Mouse (Mus musculus) olfactory bulb, adult 2 months (tissue): Measurements from ENCODE around the gene Nol9. TPM values are rescaled to one million over a fixed set of nuclear protein-coding genes. Genes with fewer than 3 reads are reported as not detected.

Experiments used
- H3K27ac ChIP-seq: fragments of 200-500 bp; 2 replicates; pipeline ENCODE4 v1.5.1; 2012; ENCODE audit warnings: low read depth, low read length; ENCODE audit not compliant: insufficient read depth
- H3K4me1 ChIP-seq: fragments of 200-500 bp; 2 replicates; pipeline ENCODE4 v1.6.1; 2012; ENCODE audit warnings: low read length; ENCODE audit not compliant: control insufficient read depth, insufficient read depth
- H3K4me3 ChIP-seq: fragments of 200-500 bp; 2 replicates; pipeline ENCODE4 v1.5.1; 2012; ENCODE audit warnings: mild to moderate bottlenecking, low read depth, low read length, moderate library complexity; ENCODE audit not compliant: insufficient read depth
- CTCF ChIP-seq: fragments of 200-500 bp; IDR thresholded peaks from 2 replicates; pipeline ENCODE4 v1.5.1; 2012; ENCODE audit warnings: low read depth, mild to moderate bottlenecking, low read length, moderate library complexity; ENCODE audit not compliant: insufficient read depth
- POLR2A ChIP-seq: fragments of 200-500 bp; IDR thresholded peaks from 2 replicates; pipeline ENCODE4 v1.6.1; 2012; ENCODE audit warnings: mild to moderate bottlenecking, low read depth, low read length, moderate library complexity; ENCODE audit not compliant: insufficient read depth
- WGBS: fragments of 180-500 bp; shearing (Covaris S2); methylation state at CpG from one replicate; pipeline ENCODE4 v1.1.7; 2018; 5-methylcytosine and 5-hydroxymethylcytosine counted together
- polyA plus RNA-seq: library from polyadenylated mRNA; stranded (reverse); fragments of >200 nt; gene quantifications from 2 replicates; pipeline ENCODE4 v1.2.4, GENCODE M21; 2012; ENCODE audit warnings: low replicate concordance; ENCODE audit not compliant: missing spikeins, insufficient read depth, insufficient read length

Gene Nol9
- not detected in 2 replicates for polyA plus RNA-seq

DNA sequence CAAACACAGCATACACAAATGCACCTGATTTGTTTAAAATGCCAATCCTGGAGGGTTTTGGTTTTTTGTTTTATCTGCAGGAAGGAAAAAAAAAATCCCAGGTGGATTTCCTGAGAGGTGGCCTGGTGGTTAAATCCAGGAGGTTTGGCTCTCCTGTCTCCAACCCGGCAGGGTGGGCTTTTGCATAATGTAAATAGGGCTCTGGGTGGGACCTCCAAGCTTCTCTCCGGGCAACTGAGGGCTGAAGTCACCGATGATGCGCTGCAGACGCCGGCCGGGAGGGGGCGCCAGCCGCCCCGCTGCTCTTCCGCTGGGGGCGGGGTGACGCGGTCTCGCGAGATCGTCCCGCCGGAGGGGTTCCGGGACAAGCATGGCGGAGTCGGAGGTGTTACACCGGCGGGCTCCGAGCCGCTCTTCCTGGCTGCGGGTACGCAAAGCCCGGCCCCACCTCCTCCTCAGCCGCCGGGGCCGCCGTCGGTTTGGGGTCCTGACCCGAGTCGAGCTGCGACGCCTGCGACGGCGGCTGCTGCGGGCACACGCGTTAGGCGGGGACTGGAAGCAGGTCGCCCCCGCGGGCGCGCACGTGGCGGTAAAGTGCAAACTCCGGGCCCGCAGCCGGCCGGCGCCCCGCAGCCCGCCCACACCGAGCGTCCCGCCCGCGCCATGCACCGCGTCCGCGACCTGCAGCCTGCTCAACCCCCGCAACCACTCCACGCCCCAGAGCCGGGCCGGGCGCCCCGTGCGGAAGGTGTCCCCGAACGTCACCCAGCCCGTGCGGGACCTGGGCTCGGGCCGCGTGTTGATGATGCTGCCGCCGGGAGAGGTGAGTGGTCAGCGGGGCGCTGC is at the start of gene Nol9:
Nol9 (plus strand) TSS at position 337 of the 846 bp plus-strand sequence.
- Histone ChIP-seq H3K27ac (no peak within 1 kb of the TSS), H3K4me1 (peaks cover 14% of the 10 kb centered on the region), H3K4me3 (peak within 1 kb of the TSS; percentile 99)
- TF ChIP-seq POLR2A: peak; percentile 78
- peak; percentile 84 for TF ChIP-seq CTCF
- WGBS: under 1% methylated on average over 86 of the region's 86 CpGs

DNA sequence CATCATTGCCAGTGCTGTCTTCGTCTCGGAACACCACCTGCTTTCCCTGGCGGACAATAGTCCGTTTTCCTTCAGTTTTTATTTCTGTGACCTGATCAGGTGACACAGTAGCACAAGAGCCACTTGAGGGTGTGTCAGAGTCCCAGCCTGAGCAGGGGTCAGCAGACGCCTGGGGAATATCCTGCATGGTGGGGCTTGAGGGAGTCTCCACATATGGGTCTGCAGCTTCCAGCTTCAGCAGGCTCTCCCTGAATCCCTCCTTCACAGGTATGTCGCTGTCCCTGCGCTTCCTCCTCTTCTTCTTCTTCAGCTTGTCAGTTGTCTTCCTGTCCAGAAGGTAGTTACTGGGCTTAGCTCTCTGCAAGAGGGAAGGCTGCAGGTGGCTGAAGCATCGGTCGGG is 47.0 kb upstream of the Nol9 start:
- no peak overlapping the region for H3K27ac ChIP-seq
- no peak for TF ChIP-seq POLR2A
- no peak for TF ChIP-seq CTCF
- WGBS: 92% methylated on average over 9 of the region's 9 CpGs

DNA sequence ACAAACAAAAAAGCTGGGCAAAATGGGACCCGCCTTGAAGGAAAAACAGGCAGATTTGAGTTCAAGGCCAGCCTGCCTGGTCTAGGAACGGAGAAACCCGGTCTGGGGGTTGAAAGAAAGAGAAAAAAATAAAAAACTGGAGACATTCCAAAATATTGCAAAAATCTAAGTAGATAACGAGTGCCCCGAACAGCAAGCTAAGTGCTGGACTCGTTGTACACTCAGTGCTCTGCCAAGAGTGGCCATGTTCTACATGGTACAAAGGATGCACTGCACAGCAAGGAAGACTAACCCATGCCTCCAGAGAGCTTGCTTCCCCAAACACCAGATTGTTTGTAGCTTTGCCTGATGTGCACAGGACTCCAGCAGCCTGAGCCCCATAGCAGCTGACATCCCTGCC is 46.1 kb upstream of the Nol9 start:
- no peak overlapping the region for H3K27ac ChIP-seq
- 76% methylated on average over 6 of the region's 6 CpGs for WGBS
- no peak overlapping the region for H3K4me3 ChIP-seq
- TF ChIP-seq POLR2A (no peak), CTCF (no peak)
- H3K4me1 ChIP-seq: peaks cover 8% of the 10 kb centered on the region

More for the DNA sequence above, 47.0 kb upstream of the Nol9 start:
- no peak overlapping the region for H3K4me3 ChIP-seq
- peaks cover 14% of the 10 kb centered on the region for H3K4me1 ChIP-seq

DNA sequence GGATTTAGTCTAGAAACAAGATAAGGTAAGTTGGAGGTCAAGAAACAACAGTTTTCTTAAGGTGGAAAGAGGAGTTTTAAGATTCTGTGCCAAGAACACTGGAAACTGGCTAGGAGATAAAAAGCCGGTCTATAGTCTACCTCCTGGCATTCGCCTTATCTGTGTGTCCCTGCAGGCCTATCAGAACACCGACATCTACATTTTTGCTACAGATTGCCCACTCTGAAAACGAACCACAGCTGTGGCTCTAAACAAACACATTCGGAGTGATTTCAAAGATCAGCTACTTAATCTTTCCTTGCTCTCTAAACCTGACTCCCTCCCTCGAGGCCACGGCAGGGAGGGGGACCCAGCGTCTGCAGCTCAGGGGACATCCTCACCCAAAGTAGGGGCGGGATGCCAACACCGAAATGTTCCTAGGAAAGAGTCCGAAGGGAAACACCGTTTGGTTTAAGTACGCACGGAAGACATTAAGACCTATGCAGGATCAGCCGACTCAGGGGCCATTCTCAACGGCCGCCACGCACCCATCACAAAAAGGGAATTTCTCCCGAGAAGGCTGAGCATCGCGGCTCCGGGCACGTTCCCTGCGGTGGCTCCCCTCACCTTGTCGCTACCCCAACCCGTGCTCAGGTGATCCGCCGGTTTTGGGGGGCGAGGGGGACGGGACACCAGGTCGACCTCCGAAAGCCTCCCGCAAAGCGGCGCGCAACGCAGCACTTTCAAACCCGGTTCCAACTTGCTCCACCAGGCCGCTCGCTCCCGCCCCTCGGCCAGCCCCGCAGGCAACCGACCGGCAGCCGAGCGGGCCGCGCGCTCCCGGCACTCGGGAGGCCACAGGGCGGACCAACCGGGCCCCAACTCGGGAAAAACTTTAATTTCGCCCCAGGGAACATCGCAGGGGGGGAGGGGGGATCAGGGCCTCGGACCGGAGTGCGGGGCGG is 44.6 kb upstream of the Nol9 start:
- H3K27ac ChIP-seq: no peak overlapping the region
- H3K4me1 ChIP-seq: peaks cover 4% of the 10 kb centered on the region
- peak overlapping the region; percentile 76 for H3K4me3 ChIP-seq
- TF ChIP-seq POLR2A (no peak), CTCF (no peak)
- 3% methylated on average over 61 of the region's 61 CpGs for WGBS

DNA sequence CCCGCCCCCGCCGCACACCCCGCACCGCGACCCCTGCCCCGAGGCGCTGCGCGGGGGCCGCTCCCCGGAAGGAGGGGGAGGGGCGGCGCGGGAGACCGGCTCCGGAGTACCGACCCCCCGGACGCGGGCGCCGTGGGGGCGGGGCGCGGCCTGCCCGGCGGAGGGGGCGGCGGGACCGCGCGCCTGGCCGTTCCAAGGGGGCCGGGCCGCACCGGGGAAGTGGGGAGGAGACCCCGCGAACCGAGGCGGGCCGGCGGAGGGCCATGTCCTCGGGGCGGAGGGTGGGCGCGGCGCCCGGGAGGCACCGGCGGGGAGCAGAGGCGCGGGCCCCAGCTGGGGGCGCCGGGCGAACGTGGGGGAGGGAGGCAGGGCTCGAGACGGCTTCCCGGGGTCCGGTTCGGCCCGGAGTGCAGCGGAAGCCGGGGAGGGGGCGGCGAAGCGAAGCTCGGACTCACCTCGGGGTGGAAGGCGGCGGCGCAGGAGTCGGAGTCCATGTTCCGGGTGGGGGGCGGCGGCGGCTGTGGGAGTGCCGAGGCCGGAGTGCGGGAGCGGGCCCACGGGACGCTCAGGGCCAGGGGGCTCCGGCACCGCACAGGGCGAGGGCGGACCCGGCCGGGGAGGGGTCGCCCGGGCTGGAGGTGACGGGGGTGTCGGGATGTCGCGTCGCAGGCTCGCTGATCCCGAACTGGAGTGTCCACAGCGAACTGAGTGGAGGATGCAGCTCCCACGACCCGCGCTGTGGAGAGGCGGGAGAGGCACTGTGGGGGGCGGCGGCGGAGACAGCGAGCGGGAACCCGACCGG is 43.5 kb upstream of the Nol9 start:
- peak overlapping the region; percentile 76 for H3K4me3 ChIP-seq
- no peak for TF ChIP-seq CTCF
- no peak for TF ChIP-seq POLR2A
- peaks cover 8% of the 10 kb centered on the region for H3K4me1 ChIP-seq
- 1% methylated on average over 96 of the region's 111 CpGs for WGBS
- no peak overlapping the region for H3K27ac ChIP-seq

DNA sequence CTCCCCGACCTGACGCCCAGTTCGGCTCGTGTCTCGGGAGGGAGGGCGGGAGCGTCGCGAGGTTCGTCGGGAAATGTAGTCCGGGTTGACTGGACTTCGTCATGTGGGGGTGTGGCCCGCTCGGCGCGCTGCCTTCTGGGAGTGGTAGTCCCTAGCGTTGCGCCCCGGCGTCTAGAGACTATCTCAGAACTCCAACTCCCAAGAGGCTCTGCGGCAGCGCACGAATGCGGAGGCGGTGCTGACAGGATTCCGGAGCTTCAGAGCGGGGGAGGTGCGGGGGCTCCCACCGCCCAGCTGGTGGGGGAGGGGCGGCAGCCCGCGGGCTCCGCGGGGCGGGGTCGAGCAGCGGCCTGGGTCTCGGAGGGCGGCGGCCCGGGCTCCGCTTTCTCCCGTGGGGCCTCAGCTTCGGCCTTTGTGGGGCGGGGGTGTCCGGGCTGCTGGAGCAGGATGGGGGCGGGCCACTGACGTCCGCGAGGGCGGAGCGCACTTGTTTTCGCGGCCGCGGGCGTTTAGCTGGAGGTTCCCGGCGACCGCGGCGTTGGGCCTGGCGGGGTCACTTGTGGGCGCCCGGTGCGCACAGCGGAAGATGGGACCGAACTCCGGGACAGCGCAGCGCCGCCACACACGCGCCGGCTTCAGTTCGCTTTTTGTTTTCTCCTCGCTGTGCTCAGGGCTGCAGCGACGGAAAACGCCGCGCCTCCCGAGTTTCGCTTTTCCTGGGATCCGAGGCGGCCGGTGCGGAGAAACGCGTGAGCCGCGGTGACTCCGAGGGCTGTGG is 42.8 kb upstream of the Nol9 start, which contains the start of gene Phf13:
Phf13 (minus strand) TSS at position 86 of the 778 bp plus-strand sequence.
- H3K27ac ChIP-seq: peak within 1 kb of the TSS; percentile 71
- TF ChIP-seq POLR2A (peak; percentile 69; the same call in 1 of the 2 replicates), CTCF (no peak)
- H3K4me3 ChIP-seq: peak within 1 kb of the TSS; percentile 87
- peaks cover 11% of the 10 kb centered on the region for H3K4me1 ChIP-seq
- WGBS: under 1% methylated on average over 94 of the region's 94 CpGs

DNA sequence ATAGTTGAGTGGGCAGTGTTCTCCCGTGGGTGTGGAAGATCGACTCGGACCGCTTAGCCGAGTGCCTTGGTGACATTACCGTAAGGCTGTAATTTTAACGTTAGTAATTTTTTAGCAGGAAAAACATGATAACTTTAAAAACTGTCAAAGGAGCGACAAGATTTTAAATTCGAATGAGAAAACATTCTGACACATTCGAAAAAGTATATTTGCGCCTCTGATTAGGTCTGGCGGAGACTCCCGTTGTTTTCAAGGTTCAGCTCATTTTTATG is 42.2 kb upstream of the Nol9 start:
- TF ChIP-seq CTCF (no peak), POLR2A (no peak)

DNA sequence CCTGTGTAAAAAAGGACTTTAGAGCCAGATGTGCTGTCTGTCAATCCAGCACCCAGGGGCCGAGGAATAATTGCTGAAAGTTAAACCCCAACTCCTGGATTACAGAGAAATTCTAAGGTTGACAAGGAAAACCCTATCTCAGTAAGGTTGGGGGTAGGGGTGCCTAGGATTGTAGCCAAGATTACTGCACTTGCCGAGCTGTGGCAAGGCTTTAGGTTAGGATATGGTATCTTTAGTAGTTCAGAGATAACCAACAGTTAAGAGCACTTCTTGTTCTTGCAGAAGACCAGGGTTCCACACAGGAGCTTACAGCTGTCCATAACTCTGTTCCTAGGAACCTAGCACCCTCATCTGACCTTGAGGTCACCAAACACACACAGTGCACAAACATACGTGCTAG is 41.4 kb upstream of the Nol9 start:
- 69% methylated on average over 3 of the region's 3 CpGs for WGBS
- Histone ChIP-seq H3K4me3 (no peak overlapping the region), H3K4me1 (peaks cover 11% of the 10 kb centered on the region), H3K27ac (no peak overlapping the region)
- TF ChIP-seq POLR2A: no peak
- no peak for TF ChIP-seq CTCF

More for the DNA sequence above, 42.2 kb upstream of the Nol9 start:
- Histone ChIP-seq H3K4me3 (peak overlapping the region; percentile 87), H3K4me1 (peaks cover 11% of the 10 kb centered on the region), H3K27ac (peak overlapping the region; percentile 71)
- WGBS: 2% methylated on average over 13 of the region's 13 CpGs
